In genomic region chr11:52002842-52003504, GRCm38 (mm10) we compare ENCODE assay signal across 8 mouse cellular contexts. TPM values are rescaled to one million over a fixed set of nuclear protein-coding genes. Genes with fewer than 3 reads are reported as not detected.
A peak's percentile ranks its signal among the peaks of the same experiment; 100 is the strongest.
DNase-seq lines count a peak whose midpoint lies in the region; ATAC-seq and TF ChIP-seq lines count a peak whose summit lies in the region.

No protein-coding gene starts in this region.

- DNase-seq in kidney, adult 11 months, result no peak
- DNase-seq in hindbrain, postnatal 0 days (ENCODE audit: low spot score), result no peak
- DNase-seq in right cerebral cortex, adult 18-20 months, result no peak
- DNase-seq in right cerebral cortex, postnatal 10 days (ENCODE audit: low spot score in 2 of 2), result no peak
- no peak for DNase-seq in embryo, embryonic 10.5 days (ENCODE audit: low spot score)

- H3K9me3 ChIP-seq in kidney, embryonic 14.5 days (ENCODE audit: control insufficient read depth, low read length), result no peaks in the 10 kb centered on the region
- H3K9me3 ChIP-seq in hindbrain, postnatal 0 days (ENCODE audit: low read length), result no peaks in the 10 kb centered on the region
- no peaks in the 10 kb centered on the region for H3K9me3 ChIP-seq in midbrain, embryonic 15.5 days

- H3K9ac ChIP-seq in kidney, embryonic 14.5 days (ENCODE audit: low read depth, low read length), result peak overlapping the region; percentile 82
- H3K9ac ChIP-seq in hindbrain, postnatal 0 days (replicated peaks; ENCODE audit: low read length), result peak overlapping the region; percentile 88; the same call in 1 of the 2 replicates
- H3K9ac ChIP-seq in midbrain, embryonic 15.5 days, result no peak overlapping the region

- H3K4me2 ChIP-seq in kidney, embryonic 14.5 days (replicated peaks; ENCODE audit: low read depth, low read length), result peak overlapping the region; percentile 76
- H3K4me2 ChIP-seq in hindbrain, postnatal 0 days (ENCODE audit: low read depth, low read length), result peak overlapping the region; percentile 79
- peak overlapping the region; percentile 71 for H3K4me2 ChIP-seq in midbrain, embryonic 15.5 days

- no peaks in the 10 kb centered on the region for H3K36me3 ChIP-seq in kidney, embryonic 14.5 days (ENCODE audit: control insufficient read depth, insufficient read depth, low read length)
- no peaks in the 10 kb centered on the region for H3K36me3 ChIP-seq in hindbrain, postnatal 0 days (ENCODE audit: insufficient read depth, low read length)
- H3K36me3 ChIP-seq in midbrain, embryonic 15.5 days (replicated peaks), result no peaks in the 10 kb centered on the region

- WGBS in kidney, embryonic 14.5 days, result 80% methylated on average over 13 of the region's 13 CpGs
- 82% methylated on average over 13 of the region's 13 CpGs for WGBS in hindbrain, postnatal 0 days
- WGBS in midbrain, embryonic 15.5 days, result 79% methylated on average over 13 of the region's 13 CpGs

- no peak for TF ChIP-seq POLR2A in bone marrow macrophage, adult 2 months (IDR thresholded peaks at IDR 0.05; ENCODE audit: borderline replicate concordance, low read depth, low read length)

- peak overlapping the region; percentile 93 for H3K27ac ChIP-seq in kidney, embryonic 14.5 days (ENCODE audit: low read depth, low read length)
- H3K27ac ChIP-seq in bone marrow macrophage, adult 2 months (ENCODE audit: insufficient read depth, low read depth, low read length), result peak overlapping the region; percentile 86
- peak overlapping the region; percentile 89 for H3K27ac ChIP-seq in hindbrain, postnatal 0 days
- H3K27ac ChIP-seq in midbrain, embryonic 15.5 days, result peak overlapping the region; percentile 93

- H3K4me1 ChIP-seq in kidney, embryonic 14.5 days (ENCODE audit: control insufficient read depth, insufficient read depth, low read length), result peaks cover 25% of the 10 kb centered on the region
- peaks cover 20% of the 10 kb centered on the region for H3K4me1 ChIP-seq in bone marrow macrophage, adult 2 months (ENCODE audit: control insufficient read depth, insufficient read depth, low read length)
- peaks cover 5% of the 10 kb centered on the region; the same call in 1 of the 2 replicates for H3K4me1 ChIP-seq in hindbrain, postnatal 0 days (ENCODE audit: insufficient read depth, low read length)
- peaks cover 43% of the 10 kb centered on the region for H3K4me1 ChIP-seq in midbrain, embryonic 15.5 days

- no peaks in the 10 kb centered on the region for H3K27me3 ChIP-seq in kidney, embryonic 14.5 days (ENCODE audit: control insufficient read depth, insufficient read depth, low read length)
- H3K27me3 ChIP-seq in hindbrain, postnatal 0 days (ENCODE audit: insufficient read depth, low read length), result no peaks in the 10 kb centered on the region
- H3K27me3 ChIP-seq in midbrain, embryonic 15.5 days (replicated peaks), result no peaks in the 10 kb centered on the region

- ATAC-seq in kidney, embryonic 14.5 days (ENCODE audit: low FRiP score, low TSS enrichment), result no peak
- no peak for ATAC-seq in hindbrain, postnatal 0 days
- ATAC-seq in midbrain, embryonic 15.5 days (replicated peaks), result no peak

- H3K4me3 ChIP-seq in kidney, embryonic 14.5 days (ENCODE audit: low read length), result peak overlapping the region; percentile 81
- peak overlapping the region; percentile 61 for H3K4me3 ChIP-seq in bone marrow macrophage, adult 2 months (ENCODE audit: insufficient read depth, low read length)
- H3K4me3 ChIP-seq in hindbrain, postnatal 0 days (ENCODE audit: low read length), result peak overlapping the region; percentile 89
- peak overlapping the region; percentile 87 for H3K4me3 ChIP-seq in midbrain, embryonic 15.5 days

- TF ChIP-seq CTCF in bone marrow macrophage, adult 2 months (IDR thresholded peaks at IDR 0.05; ENCODE audit: low read depth, low read length), result no peak
- no peak for TF ChIP-seq CTCF in hindbrain, postnatal 0 days (IDR thresholded peaks at IDR 0.05; ENCODE audit: low read depth)

RNA-seq across cellular contexts. Expression of gene Cdkl3, which starts 1.0 kb away (rescaled TPM):
- 9.7 and 10.1 TPM in 2 replicates for polyA plus RNA-seq in kidney, embryonic 14.5 days (2014; fragmentation: Nextera tagmentation; extraction: Ambion mirVana)
- polyA plus RNA-seq in bone marrow macrophage, adult 2 months (2012; ENCODE audit: insufficient read depth, insufficient read length, missing spikeins), result 0.86 and 1.7 TPM in 2 replicates
- 12.7 and 16.0 TPM in 2 replicates for total RNA-seq in hindbrain, postnatal 0 days (2014; rRNA removed)
- polyA plus RNA-seq in hindbrain, postnatal 0 days (2015; fragmentation: Nextera tagmentation; extraction: Ambion mirVana), result 34.9 and 37.6 TPM in 2 replicates
- 28.9 and 30.3 TPM in 2 replicates for polyA plus RNA-seq in midbrain, embryonic 15.5 days (2015; fragmentation: Nextera tagmentation; extraction: Ambion mirVana)

RNA-seq across cellular contexts. Expression of gene Ube2b, which starts 2.4 kb away (rescaled TPM):
- polyA plus RNA-seq in kidney, embryonic 14.5 days (2014; fragmentation: Nextera tagmentation; extraction: Ambion mirVana), result 149 and 215 TPM in 2 replicates
- polyA plus RNA-seq in bone marrow macrophage, adult 2 months (2012; ENCODE audit: insufficient read depth, insufficient read length, missing spikeins), result 150 and 184 TPM in 2 replicates
- 123 and 125 TPM in 2 replicates for total RNA-seq in hindbrain, postnatal 0 days (2014; rRNA removed)
- polyA plus RNA-seq in hindbrain, postnatal 0 days (2015; fragmentation: Nextera tagmentation; extraction: Ambion mirVana), result 230 and 236 TPM in 2 replicates
- 223 and 231 TPM in 2 replicates for polyA plus RNA-seq in midbrain, embryonic 15.5 days (2015; fragmentation: Nextera tagmentation; extraction: Ambion mirVana)

RNA-seq across cellular contexts. Expression of gene Cdkn2aipnl, which starts 35.5 kb away (rescaled TPM):
- polyA plus RNA-seq in kidney, embryonic 14.5 days (2014; fragmentation: Nextera tagmentation; extraction: Ambion mirVana), result 87.9 and 104 TPM in 2 replicates
- 31.9 and 32.1 TPM in 2 replicates for polyA plus RNA-seq in bone marrow macrophage, adult 2 months (2012; ENCODE audit: insufficient read depth, insufficient read length, missing spikeins)
- total RNA-seq in hindbrain, postnatal 0 days (2014; rRNA removed), result 84.6 and 87.8 TPM in 2 replicates
- 99.5 and 104 TPM in 2 replicates for polyA plus RNA-seq in hindbrain, postnatal 0 days (2015; fragmentation: Nextera tagmentation; extraction: Ambion mirVana)
- 120 and 121 TPM in 2 replicates for polyA plus RNA-seq in midbrain, embryonic 15.5 days (2015; fragmentation: Nextera tagmentation; extraction: Ambion mirVana)
